Mouse (Mus musculus) adrenal gland, postnatal 10 days (tissue): ENCODE measurements around the gene Rabggta. TPM values are rescaled to one million over a fixed set of nuclear protein-coding genes. Genes with fewer than 3 reads are reported as not detected.
A peak's percentile ranks its signal among the peaks of the same experiment; 100 is the strongest.

Experiments used
- DNase-seq: peaks from one replicate; pipeline ENCODE4 v3.0.0; 2021; ENCODE audit warnings: mixed read lengths
- total RNA-seq, 2 experiments: library from RNA; stranded (reverse); gene quantifications; 2 replicates each; pipeline ENCODE4 v1.2.3; 2021

The Rabggta gene
- total RNA-seq, 2 experiments from 2014 or later = 16.8 to 21.5 TPM

DNA sequence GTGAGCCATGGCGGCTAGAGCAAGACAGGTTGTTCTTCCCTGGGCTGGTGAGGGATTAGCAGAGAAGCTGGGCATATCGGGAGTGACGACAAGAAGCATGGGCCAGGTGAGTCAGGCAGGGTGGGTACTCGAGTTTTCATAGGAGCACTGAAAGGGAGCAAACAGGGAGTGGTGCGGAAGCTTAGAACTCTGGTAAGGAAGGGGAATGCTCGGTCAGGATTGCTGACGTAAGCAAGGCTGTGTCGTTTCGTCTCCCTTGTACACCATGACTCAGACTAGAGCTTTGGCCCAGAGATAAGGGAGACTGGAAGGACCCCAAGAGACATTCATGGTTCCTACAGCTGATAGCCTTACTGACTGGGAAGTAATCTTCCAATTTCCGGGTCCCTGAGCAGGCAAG, 11.8 kb upstream of the Rabggta start:
- no peak for DNase-seq

DNA sequence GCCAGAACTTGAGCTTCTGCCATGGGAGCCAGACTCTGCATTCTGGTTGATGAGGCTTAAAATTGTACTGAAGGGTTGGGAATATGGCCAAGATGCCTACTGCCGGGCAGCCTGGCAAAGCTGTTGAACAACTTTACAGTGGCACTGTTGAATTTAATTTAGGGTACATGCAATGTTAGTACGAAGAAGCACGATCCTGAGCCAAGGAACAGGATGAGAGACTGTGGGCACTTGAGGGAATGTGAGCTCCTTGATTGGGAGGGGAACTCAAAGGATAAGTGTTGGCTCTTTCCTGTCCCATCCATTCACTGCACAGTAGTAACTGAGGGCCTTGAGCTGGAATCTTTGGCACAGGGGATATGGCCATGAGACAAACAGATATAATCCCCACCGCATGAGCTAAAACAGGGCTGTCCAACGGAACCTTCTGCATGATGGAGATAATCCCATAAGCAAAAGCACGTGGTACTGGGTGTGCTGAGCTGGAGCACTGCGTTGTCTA, 8.5 kb upstream of the Rabggta start:
- DNase-seq = no peak

DNA sequence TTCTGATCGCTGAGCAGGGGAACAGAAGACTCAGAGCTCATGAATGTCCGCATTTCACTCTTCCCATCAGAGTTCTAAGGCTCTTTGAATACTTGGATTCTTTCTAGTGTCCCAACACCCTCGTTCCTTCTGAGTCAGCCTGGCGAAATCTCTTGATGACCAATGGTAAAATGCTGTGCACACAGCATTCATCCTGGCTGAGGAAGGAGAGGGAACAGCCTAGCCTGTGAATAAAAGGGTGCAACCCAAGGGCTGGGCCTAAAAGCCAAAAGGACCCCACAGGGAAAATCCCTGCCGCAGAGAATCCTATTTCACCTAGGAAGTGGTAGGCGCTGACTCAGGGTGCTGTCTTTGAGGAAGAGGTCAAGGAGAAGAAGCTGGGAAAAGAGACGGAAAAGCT, 8.1 kb upstream of the Rabggta start:
- no peak for DNase-seq

DNA sequence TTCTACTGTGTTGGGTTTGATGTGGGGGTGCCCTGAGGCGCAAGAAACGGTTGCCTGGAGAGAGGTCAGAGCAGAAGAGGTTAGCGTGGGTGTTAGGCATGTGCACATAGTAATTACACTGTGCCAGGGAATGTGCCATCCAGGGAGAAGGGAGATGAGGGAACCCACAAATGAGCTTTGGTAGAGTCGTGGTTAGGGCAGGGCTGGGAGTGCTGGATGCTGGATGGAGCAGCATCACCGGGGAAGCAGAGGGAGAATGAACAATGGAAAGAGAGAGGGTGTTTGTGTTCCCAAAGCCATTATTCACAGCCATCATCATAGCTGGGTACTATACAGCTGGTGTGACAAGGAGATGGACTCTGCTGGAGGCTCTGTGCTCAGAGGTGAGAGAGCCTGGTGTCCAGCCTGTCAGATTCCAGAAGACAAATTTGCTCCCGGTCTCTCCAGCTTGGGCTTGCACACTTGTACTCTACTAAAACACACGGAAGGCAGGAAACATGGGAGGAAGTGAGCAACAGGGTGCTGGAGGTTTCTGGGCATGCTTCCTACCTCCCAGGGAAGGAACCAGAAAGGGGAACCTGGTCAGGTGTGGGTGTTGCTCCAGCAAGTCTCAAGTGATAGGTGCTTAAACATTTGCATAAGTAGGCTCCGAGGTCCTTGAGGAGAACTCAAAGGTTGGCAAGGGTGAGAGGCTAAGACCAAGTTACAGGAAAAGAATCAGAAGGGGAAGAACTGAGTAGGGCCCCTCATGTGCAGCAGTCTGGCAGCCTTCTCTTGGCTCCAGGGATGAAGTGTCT, 6.0 kb upstream of the Rabggta start:
- DNase-seq = no peak

- no peak for DNase-seq
These were observed 4.2 kb upstream of the Rabggta start for GRCm38 (mm10) chr14:55726261-55726660.

GRCm38 (mm10) chr14:55724411-55724871, 2.4 kb upstream of the Rabggta start:
- peak; percentile 67 for DNase-seq

DNA sequence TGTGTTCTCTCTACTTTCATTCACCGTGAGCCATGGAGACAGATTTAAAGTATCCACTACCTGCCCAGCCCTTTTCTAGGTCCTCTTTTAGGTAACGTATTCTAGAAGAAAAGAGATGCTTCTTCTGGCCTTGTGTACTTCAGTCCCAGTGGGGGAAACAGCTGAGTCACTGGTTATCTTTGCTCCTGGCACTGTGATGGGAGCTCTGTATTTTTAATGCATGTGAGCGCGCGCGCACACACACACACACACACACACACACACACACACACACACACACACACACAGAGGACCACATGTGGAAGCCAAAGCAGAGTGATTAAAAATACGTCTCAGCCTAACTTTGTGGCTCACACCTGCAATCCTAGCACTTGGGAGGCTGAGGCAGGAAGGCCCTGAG, 1.4 kb upstream of the Rabggta start:
- no peak for DNase-seq

DNA sequence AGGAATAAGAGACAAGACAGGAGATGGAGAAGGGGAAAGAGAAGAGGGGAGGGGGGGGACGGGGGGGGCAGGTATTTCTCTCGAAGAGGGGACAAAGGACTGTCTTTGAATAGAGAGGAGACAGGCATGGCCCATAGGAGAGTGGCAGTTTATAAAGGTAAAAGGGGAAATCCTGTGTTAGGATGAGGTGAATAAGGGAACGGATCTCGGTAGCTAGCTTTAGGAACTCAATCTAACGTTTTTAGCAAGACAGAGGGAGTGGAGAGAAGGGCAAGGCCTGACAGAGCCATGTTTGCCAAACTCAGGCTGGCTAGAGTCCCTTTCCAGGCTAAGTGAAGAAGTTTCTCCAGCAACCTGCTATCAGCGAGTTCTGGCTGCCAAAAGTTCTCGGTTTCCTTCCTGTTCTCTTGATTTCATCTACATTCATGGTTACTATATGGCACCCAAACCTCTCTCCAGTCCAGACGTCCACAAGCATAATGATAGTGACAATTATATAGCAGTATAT, 429 bp upstream of the Rabggta start:
- no peak for DNase-seq

- DNase-seq = no peak
These were observed 987 bp downstream of the Rabggta start for GRCm38 (mm10) chr14:55721076-55721475.

- no peak for DNase-seq
These were observed 1.4 kb downstream of the Rabggta start for GRCm38 (mm10) chr14:55720666-55721065.

GRCm38 (mm10) chr14:55719737-55720136, 2.3 kb downstream of the Rabggta start:
- DNase-seq = no peak

DNA sequence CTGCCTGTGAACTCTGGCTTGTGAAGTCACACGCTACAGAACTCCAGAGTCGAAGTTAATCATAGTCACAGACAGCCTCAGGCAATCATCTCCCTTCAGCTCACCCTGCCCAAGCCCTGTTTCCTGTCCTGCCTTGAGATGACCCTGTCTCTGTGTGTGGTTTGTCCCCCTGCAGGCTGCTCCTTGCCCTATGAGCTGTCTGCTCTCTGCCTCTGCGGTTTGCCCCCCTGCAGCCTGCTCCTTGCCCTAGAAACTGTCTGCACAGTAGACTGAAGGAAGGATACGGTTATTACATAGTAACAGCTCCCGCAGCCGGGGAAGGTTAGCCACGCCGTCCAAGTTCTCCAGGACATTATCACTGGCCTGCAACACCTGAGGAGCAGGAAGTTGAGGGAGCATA, 5.2 kb downstream of the Rabggta start:
- DNase-seq = no peak

- DNase-seq = no peak
These were observed 5.8 kb downstream of the Rabggta start for GRCm38 (mm10) chr14:55716271-55716670.

DNA sequence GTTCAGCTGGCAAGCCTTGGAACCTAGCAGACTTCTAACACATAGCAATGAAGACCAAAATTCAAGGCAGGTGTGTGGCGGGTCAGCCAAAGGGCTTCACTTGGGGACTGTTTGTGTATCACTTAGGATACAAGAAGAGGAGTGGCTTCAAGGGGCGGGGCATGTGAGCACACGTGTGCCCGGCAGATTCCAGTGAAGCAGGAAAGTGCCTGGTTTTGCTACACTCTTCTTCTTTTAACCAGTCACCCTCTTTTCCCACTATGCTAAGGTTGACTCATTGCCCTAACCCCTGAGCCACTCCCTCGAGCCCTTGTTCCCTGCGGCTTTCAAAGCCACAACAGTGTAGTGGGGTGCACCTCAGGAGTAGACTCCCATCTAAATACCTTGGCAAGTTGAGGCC, 7.2 kb downstream of the Rabggta start:
- DNase-seq = no peak

- no peak for DNase-seq
These were observed 8.3 kb downstream of the Rabggta start, which contains the start of gene Tgm1 for GRCm38 (mm10) chr14:55713729-55714122. Gene Tgm1, minus strand, starts transcription at chr14:55713926.

- peak; percentile 24 for DNase-seq
These were observed 8.9 kb downstream of the Rabggta start for GRCm38 (mm10) chr14:55713007-55713728.

GRCm38 (mm10) chr14:55711786-55712185, 10.3 kb downstream of the Rabggta start:
- no peak for DNase-seq

DNA sequence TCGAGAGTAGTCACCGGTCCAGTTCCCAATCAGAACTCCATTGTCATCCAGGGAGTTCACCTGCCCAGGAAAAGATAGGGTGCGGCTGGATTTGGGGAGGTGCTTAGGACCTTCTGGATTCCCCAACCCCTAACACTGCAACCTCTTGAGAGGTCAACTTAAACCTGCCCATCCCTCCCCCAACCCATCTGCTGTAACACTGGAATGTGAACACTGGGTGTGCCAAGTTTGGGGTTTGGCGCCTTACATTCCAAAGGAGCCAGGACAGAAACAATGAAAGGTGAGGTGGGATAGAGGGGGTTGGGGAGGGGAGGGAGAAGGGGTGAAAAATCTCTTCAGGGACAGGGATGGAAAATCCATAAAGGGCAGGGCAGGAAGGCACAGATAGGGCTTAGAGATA, 12.6 kb downstream of the Rabggta start:
- DNase-seq = no peak

DNA sequence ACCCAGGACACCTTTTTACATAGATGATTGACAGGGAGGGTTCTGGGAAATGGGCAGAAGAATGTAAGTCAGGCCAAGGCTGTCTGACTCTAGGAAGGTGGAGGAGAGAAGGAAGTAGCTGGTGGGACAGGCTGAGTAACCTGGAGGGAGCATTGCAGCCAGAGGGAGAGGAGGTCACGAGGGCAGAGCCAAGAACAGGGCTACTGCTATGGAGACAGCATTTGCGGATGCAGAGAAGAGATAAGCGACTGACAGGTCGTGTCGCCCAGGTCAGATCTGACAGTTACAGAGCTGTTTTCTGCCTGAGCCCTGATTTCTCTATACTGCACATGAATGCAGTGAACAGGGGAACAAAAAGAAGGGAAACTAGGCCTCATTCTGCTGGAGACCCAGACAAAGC, 14.7 kb downstream of the Rabggta start:
- no peak for DNase-seq

- no peak for DNase-seq
These were observed 15.9 kb downstream of the Rabggta start for GRCm38 (mm10) chr14:55706051-55706600.

GRCm38 (mm10) chr14:55702761-55703160, 19.3 kb downstream of the Rabggta start:
- DNase-seq = no peak

GRCm38 (mm10) chr14:55701131-55701530, 20.9 kb downstream of the Rabggta start:
- DNase-seq = no peak

GRCm38 (mm10) chr14:55697226-55697625, 24.8 kb downstream of the Rabggta start:
- no peak for DNase-seq
